Mouse (Mus musculus): ENCODE results near the gene St8sia4. TPM values are rescaled to one million over a fixed set of nuclear protein-coding genes. Genes with fewer than 3 reads are reported as not detected.
"Not testable (repeated sequence)": the region's sequence is repeated elsewhere in the genome, so short reads cannot be mapped to it uniquely, and the experiment has no call there.

The St8sia4 gene
- polyA plus RNA-seq, 1 experiment, result 0.77 TPM

DNA sequence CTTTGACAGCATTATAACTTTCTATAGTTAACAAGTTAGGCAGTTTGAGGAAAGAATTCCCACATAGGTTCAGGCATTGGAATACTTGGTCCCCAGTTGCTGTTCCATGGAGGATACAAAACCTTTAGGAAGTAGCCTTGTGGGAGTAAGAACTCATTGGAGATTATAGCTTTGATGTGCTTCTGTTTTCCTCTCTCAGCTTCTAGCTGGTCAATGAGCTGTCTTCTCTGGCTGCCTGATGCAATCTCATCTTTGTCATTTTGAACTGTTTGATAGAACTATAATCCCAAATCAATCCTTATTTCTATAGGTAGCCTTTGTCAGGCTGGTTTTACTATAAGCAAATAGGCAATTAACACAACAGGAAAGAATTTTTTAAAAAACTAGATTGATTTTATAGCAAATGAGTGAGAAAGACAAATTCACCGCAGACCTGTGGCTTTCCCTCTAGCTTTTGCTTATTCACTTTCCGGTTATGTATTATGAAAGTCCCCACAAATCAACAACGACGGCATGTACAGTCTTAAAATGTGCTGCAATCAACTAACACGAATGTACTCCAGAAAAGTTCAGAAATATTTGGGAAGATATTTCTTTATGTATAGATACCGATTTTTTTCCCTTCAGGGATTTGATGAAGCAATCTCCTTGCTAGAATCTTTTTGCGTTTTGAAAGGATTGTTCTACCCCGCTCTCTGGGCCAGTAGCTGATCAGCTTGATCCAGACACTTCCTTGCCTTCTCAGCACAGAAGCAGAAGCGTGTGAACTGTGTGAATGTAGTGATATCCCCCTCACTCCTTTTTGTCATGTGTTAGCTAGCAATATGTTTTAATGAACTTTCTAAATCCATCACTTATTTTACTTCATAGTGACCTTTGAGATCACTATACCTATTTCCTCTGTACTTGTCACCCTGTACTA lies 94.5 kb downstream of the St8sia4 start:
- H3K27me3 ChIP-seq (replicated peaks; ENCODE audit: control insufficient read depth, insufficient read depth, low read length), result no peaks in the 10 kb centered on the region
- TF ChIP-seq POLR2A (IDR thresholded peaks at IDR 0.05; ENCODE audit: low read depth, low read length) (no peak), CTCF (conservative IDR thresholded peaks at IDR 0.05; ENCODE audit: insufficient read depth, insufficient read length, low read depth, low read length) (no peak)
- no peaks in the 10 kb centered on the region for H3K4me1 ChIP-seq (ENCODE audit: control insufficient read depth, insufficient read depth, low read length)
- H3K4me3 ChIP-seq (ENCODE audit: insufficient read depth, low read depth, low read length), result no peak overlapping the region
- H3K36me3 ChIP-seq (ENCODE audit: control insufficient read depth, insufficient read depth, low read length), result no peaks in the 10 kb centered on the region
- WGBS, result 88% methylated on average over 9 of the region's 9 CpGs
- no peak overlapping the region for H3K27ac ChIP-seq (ENCODE audit: insufficient read depth, low read depth, low read length)
- no peak for DNase-seq

- H3K4me1 ChIP-seq (ENCODE audit: control insufficient read depth, insufficient read depth, low read length), result no peaks in the 10 kb centered on the region
- H3K4me3 ChIP-seq (ENCODE audit: insufficient read depth, low read depth, low read length), result no peak overlapping the region
- H3K36me3 ChIP-seq (ENCODE audit: control insufficient read depth, insufficient read depth, low read length), result no peaks in the 10 kb centered on the region
- H3K27ac ChIP-seq (ENCODE audit: insufficient read depth, low read depth, low read length), result no peak overlapping the region
- TF ChIP-seq POLR2A (IDR thresholded peaks at IDR 0.05; ENCODE audit: low read depth, low read length) (no peak), CTCF (conservative IDR thresholded peaks at IDR 0.05; ENCODE audit: insufficient read depth, insufficient read length, low read depth, low read length) (no peak)
- no peaks in the 10 kb centered on the region for H3K27me3 ChIP-seq (replicated peaks; ENCODE audit: control insufficient read depth, insufficient read depth, low read length)
- 60% methylated on average over 1 of the region's 1 CpGs for WGBS
- DNase-seq, result no peak
These were observed 96.3 kb downstream of the St8sia4 start for GRCm38 (mm10) chr1:95571106-95571505.

GRCm38 (mm10) chr1:95554556-95554955 lies 112.8 kb downstream of the St8sia4 start:
- DNase-seq; H3K36me3 ChIP-seq (ENCODE audit: control insufficient read depth, insufficient read depth, low read length); H3K27ac ChIP-seq (ENCODE audit: insufficient read depth, low read depth, low read length); H3K4me1 ChIP-seq (ENCODE audit: control insufficient read depth, insufficient read depth, low read length); H3K4me3 ChIP-seq (ENCODE audit: insufficient read depth, low read depth, low read length); H3K27me3 ChIP-seq (replicated peaks; ENCODE audit: control insufficient read depth, insufficient read depth, low read length): not testable (repeated sequence)

DNA sequence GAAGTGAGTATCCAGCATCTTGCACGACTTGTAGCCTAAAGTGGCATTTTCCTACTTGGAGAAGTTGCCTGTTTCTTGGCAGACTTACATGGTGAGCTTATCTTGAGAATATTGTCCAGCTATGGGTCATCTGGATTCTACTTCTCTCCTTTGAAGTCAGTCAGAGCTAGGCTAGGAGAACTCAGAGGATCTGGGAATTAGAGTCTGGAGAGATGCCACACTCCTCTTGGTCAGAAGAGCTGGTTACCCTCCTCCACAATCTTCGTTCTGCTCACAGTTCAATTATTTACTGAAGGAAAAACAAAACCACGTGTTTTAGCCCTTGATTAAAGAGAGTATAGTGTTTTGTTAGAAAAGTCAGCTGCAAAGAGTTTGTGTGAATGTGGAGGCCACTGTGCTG lies 125.9 kb downstream of the St8sia4 start:
- 27% methylated on average over 3 of the region's 3 CpGs for WGBS
- Histone ChIP-seq H3K27me3 (replicated peaks; ENCODE audit: control insufficient read depth, insufficient read depth, low read length) (no peaks in the 10 kb centered on the region), H3K27ac (ENCODE audit: insufficient read depth, low read depth, low read length) (no peak overlapping the region), H3K36me3 (ENCODE audit: control insufficient read depth, insufficient read depth, low read length) (no peaks in the 10 kb centered on the region), H3K4me1 (ENCODE audit: control insufficient read depth, insufficient read depth, low read length) (no peaks in the 10 kb centered on the region), H3K4me3 (ENCODE audit: insufficient read depth, low read depth, low read length) (no peak overlapping the region)
- TF ChIP-seq CTCF (conservative IDR thresholded peaks at IDR 0.05; ENCODE audit: insufficient read depth, insufficient read length, low read depth, low read length) (no peak), POLR2A (IDR thresholded peaks at IDR 0.05; ENCODE audit: low read depth, low read length) (no peak)
- DNase-seq, result no peak

Measured in kidney, adult 2 months (tissue).